Mouse (Mus musculus) small intestine, adult 2 months (tissue): Measurements from ENCODE around the gene Plekhh2.

Experiments
- CTCF ChIP-seq: fragments of 200-500 bp; IDR thresholded peaks from 2 replicates; pipeline ENCODE4 v1.5.1; 2012; ENCODE audit warnings: low read depth, mild to moderate bottlenecking, control low read depth, inconsistent platforms, low read length, moderate library complexity, mixed read lengths; ENCODE audit not compliant: insufficient replicate concordance, insufficient read length; ENCODE audit errors: extremely low read depth
- POLR2A ChIP-seq: fragments of 200-500 bp; IDR thresholded peaks from 2 replicates; pipeline ENCODE4 v1.6.1; 2012; ENCODE audit warnings: low read depth, mild to moderate bottlenecking, control low read depth, inconsistent platforms, low read length, moderate library complexity

DNA sequence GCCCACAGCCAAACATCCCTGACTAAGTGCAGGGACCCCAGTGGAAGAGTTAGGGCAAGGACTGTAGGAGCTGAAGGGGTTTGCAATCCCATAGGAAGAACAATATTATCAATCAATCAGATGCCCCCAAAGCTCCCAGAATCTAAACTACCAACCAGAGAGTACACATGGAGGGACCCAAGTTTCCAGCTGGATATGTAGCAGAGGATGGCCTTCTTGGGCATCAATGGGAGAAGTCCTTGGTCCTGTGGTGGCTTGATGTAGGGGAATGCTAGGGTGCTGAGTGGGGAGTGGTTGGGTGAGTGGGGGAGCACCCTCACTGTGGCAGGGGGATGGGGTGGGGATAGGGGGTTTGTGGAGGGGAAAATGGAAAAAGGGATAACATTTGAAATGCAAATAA, 8.4 kb downstream of the Plekhh2 start:
- TF ChIP-seq CTCF (no peak), POLR2A (no peak)
